Mouse (Mus musculus): ENCODE measurements around the gene Plekhg6. TPM values are rescaled to one million over a fixed set of nuclear protein-coding genes. Genes with fewer than 3 reads are reported as not detected.
A peak's percentile ranks its signal among the peaks of the same experiment; 100 is the strongest.

Gene Plekhg6
- 0.49 and 0.99 TPM in 2 replicates for polyA plus RNA-seq (2015; fragmentation: Nextera tagmentation; extraction: Ambion mirVana)

GRCm38 (mm10) chr6:125380372-125381360 lies at the start of gene Plekhg6:
Plekhg6 (minus strand) TSS chr6:125380793.
- peaks cover 30% of the 10 kb centered on the region for H3K27me3 ChIP-seq (ENCODE audit: control insufficient read depth, insufficient read depth, low read depth, low read length)
- H3K9me3 ChIP-seq (ENCODE audit: control insufficient read depth, low read length): no peaks in the 10 kb centered on the region
- no peak within 1 kb of the TSS for H3K27ac ChIP-seq (ENCODE audit: low read length)
- peak within 1 kb of the TSS; percentile 69 for H3K4me2 ChIP-seq (ENCODE audit: low read depth, low read length)
- H3K36me3 ChIP-seq (ENCODE audit: control insufficient read depth, insufficient read depth, low read length): no peaks in the 10 kb centered on the region
- H3K4me3 ChIP-seq (ENCODE audit: low read length): peak within 1 kb of the TSS; percentile 47
- peak; percentile 56 for ATAC-seq (ENCODE audit: low read depth)
- H3K9ac ChIP-seq (ENCODE audit: low read length): peak within 1 kb of the TSS; percentile 51; the same call in 1 of the 2 replicates
- peaks cover 18% of the 10 kb centered on the region for H3K4me1 ChIP-seq (replicated peaks; ENCODE audit: control insufficient read depth, insufficient read depth, low read length)
- WGBS: 9% methylated on average over 38 of the region's 40 CpGs

- Histone ChIP-seq H3K4me1 (replicated peaks; ENCODE audit: control insufficient read depth, insufficient read depth, low read length) (peaks cover 14% of the 10 kb centered on the region), H3K27ac (ENCODE audit: low read length) (no peak overlapping the region), H3K9me3 (ENCODE audit: control insufficient read depth, low read length) (no peaks in the 10 kb centered on the region), H3K36me3 (ENCODE audit: control insufficient read depth, insufficient read depth, low read length) (no peaks in the 10 kb centered on the region), H3K9ac (ENCODE audit: low read length) (no peak overlapping the region), H3K4me2 (ENCODE audit: low read depth, low read length) (no peak overlapping the region), H3K27me3 (ENCODE audit: control insufficient read depth, insufficient read depth, low read depth, low read length) (no peaks in the 10 kb centered on the region), H3K4me3 (ENCODE audit: low read length) (no peak overlapping the region)
- 35% methylated on average over 6 of the region's 6 CpGs for WGBS
- ATAC-seq (ENCODE audit: low read depth): no peak
These were observed 49.1 kb upstream of the Plekhg6 start for GRCm38 (mm10) chr6:125429741-125430140.

- peak; percentile 85 for ATAC-seq (ENCODE audit: low read depth)
- H3K27ac ChIP-seq (ENCODE audit: low read length): peak overlapping the region; percentile 62; the same call in 1 of the 2 replicates
- H3K4me3 ChIP-seq (ENCODE audit: low read length): peak overlapping the region; percentile 54
- peak overlapping the region; percentile 78 for H3K9ac ChIP-seq (ENCODE audit: low read length)
- H3K27me3 ChIP-seq (ENCODE audit: control insufficient read depth, insufficient read depth, low read depth, low read length): no peaks in the 10 kb centered on the region
- H3K9me3 ChIP-seq (ENCODE audit: control insufficient read depth, low read length): no peaks in the 10 kb centered on the region
- WGBS: 3% methylated on average over 25 of the region's 25 CpGs
- peak overlapping the region; percentile 97 for H3K4me2 ChIP-seq (ENCODE audit: low read depth, low read length)
- no peaks in the 10 kb centered on the region for H3K36me3 ChIP-seq (ENCODE audit: control insufficient read depth, insufficient read depth, low read length)
- H3K4me1 ChIP-seq (replicated peaks; ENCODE audit: control insufficient read depth, insufficient read depth, low read length): peaks cover 13% of the 10 kb centered on the region
These were observed 46.1 kb upstream of the Plekhg6 start for GRCm38 (mm10) chr6:125426383-125427360.

- Histone ChIP-seq H3K27me3 (ENCODE audit: control insufficient read depth, insufficient read depth, low read depth, low read length) (no peaks in the 10 kb centered on the region), H3K4me2 (ENCODE audit: low read depth, low read length) (no peak overlapping the region), H3K27ac (ENCODE audit: low read length) (no peak overlapping the region), H3K4me3 (ENCODE audit: low read length) (no peak overlapping the region), H3K9me3 (ENCODE audit: control insufficient read depth, low read length) (no peaks in the 10 kb centered on the region), H3K9ac (ENCODE audit: low read length) (no peak overlapping the region), H3K4me1 (replicated peaks; ENCODE audit: control insufficient read depth, insufficient read depth, low read length) (peaks cover 11% of the 10 kb centered on the region), H3K36me3 (ENCODE audit: control insufficient read depth, insufficient read depth, low read length) (no peaks in the 10 kb centered on the region)
- WGBS: 50% methylated on average over 15 of the region's 15 CpGs
- ATAC-seq (ENCODE audit: low read depth): no peak
These were observed 44.9 kb upstream of the Plekhg6 start for GRCm38 (mm10) chr6:125425205-125426090.

- Histone ChIP-seq H3K4me1 (replicated peaks; ENCODE audit: control insufficient read depth, insufficient read depth, low read length) (peaks cover 8% of the 10 kb centered on the region), H3K36me3 (ENCODE audit: control insufficient read depth, insufficient read depth, low read length) (no peaks in the 10 kb centered on the region), H3K9me3 (ENCODE audit: control insufficient read depth, low read length) (no peaks in the 10 kb centered on the region), H3K9ac (ENCODE audit: low read length) (no peak overlapping the region), H3K4me2 (ENCODE audit: low read depth, low read length) (no peak overlapping the region), H3K27ac (ENCODE audit: low read length) (no peak overlapping the region), H3K27me3 (ENCODE audit: control insufficient read depth, insufficient read depth, low read depth, low read length) (no peaks in the 10 kb centered on the region), H3K4me3 (ENCODE audit: low read length) (no peak overlapping the region)
- WGBS: 73% methylated on average over 3 of the region's 3 CpGs
- ATAC-seq (ENCODE audit: low read depth): no peak
These were observed 43.6 kb upstream of the Plekhg6 start for GRCm38 (mm10) chr6:125424156-125424555.

- Histone ChIP-seq H3K27ac (ENCODE audit: low read length) (no peak overlapping the region), H3K27me3 (ENCODE audit: control insufficient read depth, insufficient read depth, low read depth, low read length) (no peaks in the 10 kb centered on the region), H3K9ac (ENCODE audit: low read length) (no peak overlapping the region; the same call in 1 of the 2 replicates), H3K4me3 (ENCODE audit: low read length) (no peak overlapping the region), H3K4me1 (replicated peaks; ENCODE audit: control insufficient read depth, insufficient read depth, low read length) (peaks cover 8% of the 10 kb centered on the region), H3K36me3 (ENCODE audit: control insufficient read depth, insufficient read depth, low read length) (no peaks in the 10 kb centered on the region), H3K9me3 (ENCODE audit: control insufficient read depth, low read length) (no peaks in the 10 kb centered on the region), H3K4me2 (ENCODE audit: low read depth, low read length) (no peak overlapping the region)
- ATAC-seq (ENCODE audit: low read depth): no peak
- WGBS: 53% methylated on average over 13 of the region's 13 CpGs
These were observed 42.9 kb upstream of the Plekhg6 start for GRCm38 (mm10) chr6:125423507-125423906.

GRCm38 (mm10) chr6:125423099-125423498 lies 42.5 kb upstream of the Plekhg6 start:
- peak overlapping the region; percentile 17; the same call in 1 of the 2 replicates for H3K9ac ChIP-seq (ENCODE audit: low read length)
- H3K27ac ChIP-seq (ENCODE audit: low read length): 0 out of 2 replicates have a peak overlapping the region, but pooled peaks have one; percentile 25
- ATAC-seq (ENCODE audit: low read depth): no peak
- peaks cover 8% of the 10 kb centered on the region for H3K4me1 ChIP-seq (replicated peaks; ENCODE audit: control insufficient read depth, insufficient read depth, low read length)
- H3K9me3 ChIP-seq (ENCODE audit: control insufficient read depth, low read length): no peaks in the 10 kb centered on the region
- H3K4me2 ChIP-seq (ENCODE audit: low read depth, low read length): peak overlapping the region; percentile 46
- H3K4me3 ChIP-seq (ENCODE audit: low read length): no peak overlapping the region; the same call in 1 of the 2 replicates
- no peaks in the 10 kb centered on the region for H3K36me3 ChIP-seq (ENCODE audit: control insufficient read depth, insufficient read depth, low read length)
- WGBS: 36% methylated on average over 3 of the region's 3 CpGs
- H3K27me3 ChIP-seq (ENCODE audit: control insufficient read depth, insufficient read depth, low read depth, low read length): no peaks in the 10 kb centered on the region

GRCm38 (mm10) chr6:125422051-125422822 lies 41.6 kb upstream of the Plekhg6 start:
- Histone ChIP-seq H3K4me3 (ENCODE audit: low read length) (peak overlapping the region; percentile 18), H3K9me3 (ENCODE audit: control insufficient read depth, low read length) (no peaks in the 10 kb centered on the region), H3K4me2 (ENCODE audit: low read depth, low read length) (peak overlapping the region; percentile 46), H3K4me1 (replicated peaks; ENCODE audit: control insufficient read depth, insufficient read depth, low read length) (peaks cover 8% of the 10 kb centered on the region), H3K9ac (ENCODE audit: low read length) (no peak overlapping the region), H3K36me3 (ENCODE audit: control insufficient read depth, insufficient read depth, low read length) (no peaks in the 10 kb centered on the region), H3K27me3 (ENCODE audit: control insufficient read depth, insufficient read depth, low read depth, low read length) (no peaks in the 10 kb centered on the region), H3K27ac (ENCODE audit: low read length) (no peak overlapping the region)
- ATAC-seq (ENCODE audit: low read depth): peak; percentile 73
- WGBS: 15% methylated on average over 18 of the region's 20 CpGs

All from lung, embryonic 16.5 days (tissue).